Mouse (Mus musculus) liver, embryonic 14.5 days (tissue): ENCODE results near the gene Tfeb. TPM values are rescaled to one million over a fixed set of nuclear protein-coding genes. Genes with fewer than 3 reads are reported as not detected.
A peak's percentile ranks its signal among the peaks of the same experiment; 100 is the strongest.

Experiments
- ATAC-seq: fragments of 200-750 bp; cut with Nextera tagmentation; 2 replicates; pipeline ENCODE4 v1.8.0; 2017; ENCODE audit warnings: moderate number of reproducible peaks, mild to moderate bottlenecking, moderate library complexity; ENCODE audit not compliant: insufficient read depth
- DNase-seq, 3 experiments: peaks; one replicate each; pipeline ENCODE4 v3.0.0-alpha.2; 2012 to 2013; ENCODE audit warnings: low read depth in 3 of 3, low spot score in 3 of 3
- H3K27ac ChIP-seq: fragments of 300-500 bp; sonication (generic); 2 replicates; pipeline ENCODE4 v1.5.1; 2014; ENCODE audit warnings: moderate library complexity, mild to moderate bottlenecking, control low read depth, inconsistent platforms
- H3K27me3 ChIP-seq: fragments of 300-500 bp; sonication (generic); 2 replicates; pipeline ENCODE4 v1.6.1; 2014; ENCODE audit warnings: mild to moderate bottlenecking, low read length, moderate library complexity; ENCODE audit not compliant: control insufficient read depth, insufficient read depth
- H3K36me3 ChIP-seq: fragments of 300-500 bp; sonication (generic); replicated peaks from 2 replicates; pipeline ENCODE4 v1.6.1; 2014; ENCODE audit warnings: low read depth; ENCODE audit not compliant: control insufficient read depth, insufficient read depth
- H3K4me1 ChIP-seq, 2 experiments: fragments of 200-500 bp in 1 of 2; fragments of 300-500 bp in 1 of 2; sonication (generic) in 1 of 2; replicated peaks; 2 replicates each; pipeline ENCODE4 v1.6.1; 2012 to 2014; ENCODE audit warnings: antibody characterized with exemption in 1 of 2, inconsistent platforms in 1 of 2, low read length in 1 of 2; ENCODE audit not compliant: control insufficient read depth in 2 of 2, insufficient read depth in 2 of 2
- H3K4me2 ChIP-seq: fragments of 300-500 bp; sonication (generic); 2 replicates; pipeline ENCODE4 v1.6.1; 2014; ENCODE audit warnings: low read depth, mild to moderate bottlenecking, control low read depth, moderate library complexity
- H3K4me3 ChIP-seq, 2 experiments: fragments of 200-500 bp in 1 of 2; fragments of 300-500 bp in 1 of 2; sonication (generic) in 1 of 2; 2 replicates each; pipeline ENCODE4 v1.5.1; 2012 to 2014; ENCODE audit warnings: low read depth in 2 of 2, low read length in 2 of 2, mild to moderate bottlenecking in 2 of 2, control low read depth in 1 of 2, inconsistent platforms in 1 of 2, moderate library complexity in 1 of 2; ENCODE audit not compliant: insufficient read depth in 1 of 2
- H3K9ac ChIP-seq: fragments of 300-500 bp; sonication (generic); replicated peaks from 2 replicates; pipeline ENCODE4 v1.6.1; 2014; ENCODE audit warnings: mild to moderate bottlenecking, control low read depth, moderate library complexity
- H3K9me3 ChIP-seq: fragments of 300-500 bp; sonication (generic); 2 replicates; pipeline ENCODE4 v1.6.1; 2016; ENCODE audit warnings: low read length, mixed read lengths; ENCODE audit not compliant: control insufficient read depth
- CTCF ChIP-seq: IDR thresholded peaks from 2 replicates; pipeline ENCODE4 v1.5.1; 2016; ENCODE audit warnings: antibody characterized with exemption, low read depth, control low read depth
- EP300 ChIP-seq: IDR thresholded peaks from 2 replicates; pipeline ENCODE4 v1.6.1; 2016; ENCODE audit warnings: antibody characterized with exemption, low read depth
- WGBS: fragments of 180-500 bp; shearing (Covaris S2); extraction: QIAGEN DNeasy Blood & Tissue Kit; methylation state at CpG from one replicate; pipeline ENCODE4 v1.1.7; 2014; ENCODE audit not compliant: insufficient replicate concordance; 5-methylcytosine and 5-hydroxymethylcytosine counted together
- polyA plus RNA-seq, 2 experiments: library from polyadenylated mRNA; depleted of rRNA in 1 of 2; stranded (reverse) in 1 of 2; unstranded in 1 of 2; fragments of >200 nt; fragmentation: Nextera tagmentation in 1 of 2; extraction: Ambion mirVana in 1 of 2; gene quantifications; 2 replicates each; pipeline versions ENCODE4 v1.2.1 to v1.2.3; 2012 to 2014

Gene Tfeb
- polyA plus RNA-seq, 2 experiments = 2.4 to 3.2 TPM

GRCm38 (mm10) chr17:47695337-47695710 is 41.5 kb upstream of the Tfeb start:
- TF ChIP-seq CTCF (no peak), EP300 (no peak)

GRCm38 (mm10) chr17:47698156-47698555 is 38.7 kb upstream of the Tfeb start:
- no peak for DNase-seq
- no peak for ATAC-seq
- WGBS = 71% methylated on average over 10 of the region's 10 CpGs
- Histone ChIP-seq H3K9me3 (no peaks in the 10 kb centered on the region), H3K9ac (no peak overlapping the region), H3K27ac (no peak overlapping the region), H3K4me3 (no peak overlapping the region), H3K4me1 (peaks cover 0 to 4% of the 10 kb centered on the region in 2 experiments; a peak in 2 of 4 replicates), H3K4me2 (no peak overlapping the region), H3K36me3 (no peaks in the 10 kb centered on the region), H3K27me3 (peaks cover 27% of the 10 kb centered on the region)
- TF ChIP-seq EP300 (no peak), CTCF (no peak)

More at GRCm38 (mm10) chr17:47695337-47695710, 41.5 kb upstream of the Tfeb start:
- ATAC-seq (no peak), DNase-seq (no peak)
- peaks cover 0 to 4% of the 10 kb centered on the region in 2 experiments; a peak in 2 of 4 replicates for H3K4me1 ChIP-seq
- peak overlapping the region; percentile 83 for H3K4me2 ChIP-seq
- H3K27me3 ChIP-seq = peaks cover 20% of the 10 kb centered on the region
- H3K36me3 ChIP-seq = no peaks in the 10 kb centered on the region
- peak overlapping the region; percentile 54 to 56 for H3K4me3 ChIP-seq
- H3K9me3 ChIP-seq = no peaks in the 10 kb centered on the region
- no peak overlapping the region for H3K27ac ChIP-seq
- peak overlapping the region; percentile 59 for H3K9ac ChIP-seq
- under 1% methylated on average over 19 of the region's 23 CpGs for WGBS

- ATAC-seq = no peak
- Histone ChIP-seq H3K9ac (no peak overlapping the region), H3K27ac (no peak overlapping the region), H3K4me2 (no peak overlapping the region), H3K9me3 (no peaks in the 10 kb centered on the region), H3K27me3 (peaks cover 30% of the 10 kb centered on the region), H3K36me3 (no peaks in the 10 kb centered on the region), H3K4me1 (peaks cover 0 to 3% of the 10 kb centered on the region in 2 experiments; a peak in 2 of 4 replicates), H3K4me3 (no peak overlapping the region)
- TF ChIP-seq EP300 = no peak
- no peak for TF ChIP-seq CTCF
- no peak for DNase-seq
- 55% methylated on average over 2 of the region's 2 CpGs for WGBS
Observed at GRCm38 (mm10) chr17:47699055-47699454, 37.8 kb upstream of the Tfeb start.

GRCm38 (mm10) chr17:47701793-47702192 is 35.0 kb upstream of the Tfeb start:
- WGBS = 65% methylated on average over 9 of the region's 9 CpGs
- peaks cover 18% of the 10 kb centered on the region for H3K27me3 ChIP-seq
- TF ChIP-seq EP300 = no peak
- no peak for TF ChIP-seq CTCF

GRCm38 (mm10) chr17:47702548-47703345 is 34.1 kb upstream of the Tfeb start:
- H3K36me3 ChIP-seq = no peaks in the 10 kb centered on the region
- ATAC-seq = no peak
- H3K4me3 ChIP-seq = no peak overlapping the region

More at GRCm38 (mm10) chr17:47701793-47702192, 35.0 kb upstream of the Tfeb start:
- H3K9me3 ChIP-seq = no peaks in the 10 kb centered on the region
- no peak overlapping the region for H3K9ac ChIP-seq
- H3K4me3 ChIP-seq = no peak overlapping the region
- H3K4me2 ChIP-seq = no peak overlapping the region
- H3K36me3 ChIP-seq = no peaks in the 10 kb centered on the region
- peaks cover 0 to 1% of the 10 kb centered on the region in 2 experiments; a peak in 2 of 4 replicates for H3K4me1 ChIP-seq
- no peak overlapping the region for H3K27ac ChIP-seq
- ATAC-seq = no peak
- DNase-seq = no peak

More at GRCm38 (mm10) chr17:47702548-47703345, 34.1 kb upstream of the Tfeb start:
- H3K9me3 ChIP-seq = no peaks in the 10 kb centered on the region
- no peak for TF ChIP-seq EP300
- no peak overlapping the region for H3K9ac ChIP-seq
- peaks cover 15% of the 10 kb centered on the region for H3K27me3 ChIP-seq
- H3K27ac ChIP-seq = no peak overlapping the region
- 35% methylated on average over 28 of the region's 28 CpGs for WGBS
- peaks cover 0 to 1% of the 10 kb centered on the region in 2 experiments; a peak in 2 of 4 replicates for H3K4me1 ChIP-seq
- H3K4me2 ChIP-seq = no peak overlapping the region
- DNase-seq = no peak
